Mouse (Mus musculus) embryo, embryonic 10 days (tissue): ENCODE results near the gene Capn13.
"Not testable (repeated sequence)": the region's sequence is repeated elsewhere in the genome, so short reads cannot be mapped to it uniquely, and the experiment has no call there.

Source experiments
- DNase-seq: peaks from one replicate; pipeline ENCODE4 v3.0.0-alpha.2; 2015; ENCODE audit warnings: low spot score

Gene Capn13

DNA sequence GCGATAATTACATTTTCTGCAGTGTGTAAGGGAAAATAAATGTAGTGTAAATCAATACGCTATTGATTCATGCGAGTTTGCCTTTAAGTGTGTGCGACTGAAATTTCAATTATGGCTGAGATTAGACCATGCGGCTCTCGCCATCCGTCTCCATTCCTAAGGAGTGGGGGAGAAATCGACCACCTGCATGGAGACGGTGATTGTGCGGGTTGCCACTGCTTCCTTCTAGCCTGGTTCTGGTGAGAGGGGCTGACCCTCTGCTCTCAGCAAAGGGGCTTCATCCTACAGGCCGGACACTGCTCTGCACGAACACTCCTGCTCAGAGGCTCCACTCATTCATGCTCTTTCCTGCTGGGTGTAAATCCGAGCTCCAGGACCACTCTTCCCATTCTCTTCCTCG is 58.0 kb downstream of the Capn13 start:
- no peak for DNase-seq

DNA sequence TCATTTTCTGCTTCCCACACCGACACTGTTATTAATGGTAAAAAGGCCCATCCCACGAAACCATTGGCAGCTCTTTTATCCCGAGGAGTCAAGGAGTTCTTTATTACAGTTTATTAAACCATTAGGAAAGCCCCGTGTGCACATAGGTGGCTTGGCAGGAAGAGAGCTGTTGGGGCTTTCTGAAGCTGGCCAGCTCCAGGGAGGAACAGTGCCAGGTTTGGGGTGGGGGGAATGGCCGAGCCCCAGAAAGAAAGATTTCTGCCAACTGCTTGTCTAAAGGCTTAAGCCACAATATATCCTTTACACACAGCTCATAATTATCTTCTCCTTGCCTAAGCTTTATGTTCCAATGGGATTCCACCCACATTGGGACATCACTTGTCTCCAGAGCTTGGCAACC is 71.6 kb downstream of the Capn13 start:
- no peak for DNase-seq

DNA sequence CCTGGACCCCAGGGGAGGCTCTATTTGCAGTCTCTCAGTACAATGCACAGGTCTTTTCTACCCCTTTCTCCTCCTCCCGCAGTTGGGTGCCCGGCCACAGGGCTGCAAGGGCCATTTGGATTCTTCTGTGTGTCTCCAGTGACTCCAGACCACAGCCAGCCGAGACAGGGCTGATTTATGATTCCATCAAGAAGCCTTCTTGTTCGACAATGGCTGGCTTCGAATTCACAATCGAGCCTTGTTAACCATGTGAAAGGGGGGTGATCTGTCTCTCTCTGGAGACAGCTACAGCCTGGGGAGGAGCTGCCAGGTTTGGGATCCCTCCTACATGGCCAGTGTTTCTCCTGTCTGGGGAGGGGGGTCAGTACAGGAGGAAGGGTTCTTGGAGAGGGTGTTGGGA is 75.4 kb downstream of the Capn13 start:
- peak; percentile 70 for DNase-seq

DNA sequence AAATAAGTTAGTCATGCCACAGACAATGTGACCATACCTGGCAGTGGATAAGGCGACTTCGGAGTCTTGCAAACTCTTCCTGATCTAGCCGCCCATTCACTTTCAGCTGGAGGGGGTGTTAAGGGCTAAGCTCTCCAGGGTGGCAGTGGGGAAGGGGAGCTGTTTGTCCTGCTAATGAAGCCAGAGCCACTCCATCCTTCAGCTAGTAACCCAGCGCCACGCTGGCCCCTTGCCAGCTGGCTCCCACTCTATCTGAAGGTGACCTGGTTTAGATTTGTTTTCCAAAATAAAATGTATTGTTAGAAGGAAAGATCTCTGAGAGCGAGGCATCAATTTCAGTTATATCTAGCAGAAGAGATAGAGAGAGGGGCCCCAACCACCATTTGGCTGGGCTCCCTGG is 75.9 kb downstream of the Capn13 start:
- no peak for DNase-seq

DNA sequence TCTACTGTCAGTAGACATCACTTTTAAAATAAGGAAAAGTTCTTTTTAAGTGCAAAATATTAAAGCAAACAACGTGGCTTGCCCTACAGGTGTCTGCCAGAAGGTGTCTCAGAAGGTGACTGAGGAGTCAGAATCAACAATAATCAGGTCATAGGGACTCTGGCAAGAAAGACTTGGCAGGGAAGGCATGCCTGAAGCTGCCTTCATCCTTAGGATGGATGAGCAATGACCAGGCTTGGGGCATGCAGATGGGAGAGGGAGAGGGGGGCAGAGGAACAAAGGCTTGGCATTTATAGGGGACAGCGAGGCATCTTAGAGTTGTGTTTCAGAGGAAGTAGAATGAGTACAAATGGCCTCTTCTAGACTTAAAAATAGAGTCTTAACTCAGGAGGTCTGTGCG is 76.7 kb downstream of the Capn13 start:
- no peak for DNase-seq

DNA sequence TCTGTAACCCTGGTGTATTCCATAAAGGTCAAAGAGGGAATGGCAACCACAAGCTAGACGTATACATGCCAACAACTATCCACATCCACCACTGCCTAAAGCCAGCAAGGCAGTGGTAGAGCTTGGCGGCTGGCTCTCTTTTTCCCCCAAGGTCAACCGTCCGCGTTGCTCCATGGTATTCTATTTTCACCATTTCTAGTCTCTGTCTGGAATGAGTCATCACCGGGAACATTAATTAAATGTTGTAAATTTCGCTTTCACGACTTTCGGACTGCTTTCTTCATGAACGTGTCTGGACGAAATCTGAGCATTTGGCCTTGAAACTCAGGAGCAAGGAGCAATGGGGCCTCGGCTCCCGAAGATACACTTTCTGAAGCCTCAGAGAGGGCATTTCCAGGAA is 85.9 kb downstream of the Capn13 start:
- no peak for DNase-seq

DNA sequence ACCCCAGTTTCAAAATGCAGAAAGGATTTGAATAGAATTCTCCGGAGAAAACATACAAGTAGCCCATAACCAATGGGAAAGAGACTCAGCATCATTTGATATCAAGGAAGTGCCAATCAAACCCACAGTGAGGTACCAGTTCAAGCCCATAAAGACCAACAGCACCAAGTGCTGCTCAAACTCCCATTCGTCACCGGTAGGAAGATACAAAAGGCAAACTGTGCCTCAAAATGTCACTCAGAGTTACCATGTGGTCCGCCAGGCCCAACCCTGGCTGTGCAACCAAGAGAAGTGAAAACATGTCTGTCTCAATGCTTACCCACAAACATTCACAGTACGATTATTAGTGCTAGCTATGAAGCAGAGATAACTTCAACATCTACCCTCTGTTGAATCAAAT is 89.2 kb downstream of the Capn13 start:
- DNase-seq = no peak

DNA sequence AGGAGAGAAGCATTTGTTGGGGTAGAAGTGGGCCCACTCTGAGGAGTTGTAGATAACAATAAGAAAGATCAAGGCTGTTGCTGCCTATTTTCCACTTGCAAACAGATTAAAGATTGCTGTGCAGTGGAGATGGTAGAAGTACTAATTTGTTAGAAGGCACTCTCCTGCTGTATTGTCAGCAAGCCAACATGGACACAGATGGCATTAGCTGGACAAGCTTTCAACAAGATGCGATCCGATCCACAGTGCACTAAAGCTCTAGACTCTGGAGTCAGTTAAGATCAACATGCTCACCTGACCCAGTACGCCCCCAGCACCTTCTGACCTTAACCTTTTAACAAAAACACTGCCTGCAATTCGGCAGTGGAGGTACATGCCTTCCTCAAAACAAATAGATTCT is 92.0 kb downstream of the Capn13 start:
- no peak for DNase-seq

DNA sequence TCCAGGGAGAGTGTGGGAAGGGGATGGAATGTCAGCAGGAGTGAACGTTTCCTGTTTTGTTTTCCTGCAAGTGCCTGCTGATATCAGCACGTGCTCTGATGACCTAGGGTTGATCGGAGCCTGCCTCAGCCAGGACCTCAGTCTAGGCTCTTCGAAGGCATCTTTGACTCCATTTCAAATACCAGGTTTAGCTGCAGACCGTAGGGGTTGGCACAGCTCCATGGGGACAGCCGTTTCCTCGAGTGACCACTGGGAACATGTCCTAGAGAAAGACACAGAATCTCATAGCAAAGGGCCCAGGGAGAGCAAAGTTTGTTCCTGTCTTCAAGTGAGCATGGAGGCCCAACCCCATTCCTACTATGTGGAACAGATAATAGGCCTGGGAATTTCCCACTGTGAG is 94.0 kb downstream of the Capn13 start:
- peak; percentile 24 for DNase-seq

DNA sequence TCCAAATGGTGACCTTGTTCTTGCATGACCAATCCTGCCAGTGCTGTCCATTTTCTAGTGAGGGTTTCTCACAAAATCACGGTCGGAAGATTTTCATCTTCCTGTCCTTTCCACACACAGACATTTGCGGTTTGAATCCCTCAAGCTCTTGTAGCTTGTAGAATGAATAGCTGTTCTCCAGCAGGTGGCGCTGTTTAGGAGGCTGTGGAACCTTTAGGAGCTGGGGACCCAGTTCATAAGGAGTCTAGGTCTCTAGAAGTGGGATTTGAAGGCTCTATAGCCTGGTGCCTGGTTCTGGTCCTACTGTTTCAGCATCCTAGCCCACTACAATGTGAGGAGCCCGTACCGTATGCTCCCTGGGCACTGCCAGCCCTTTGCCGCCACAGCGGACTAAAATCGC is 95.0 kb downstream of the Capn13 start:
- DNase-seq = peak; percentile 89

DNA sequence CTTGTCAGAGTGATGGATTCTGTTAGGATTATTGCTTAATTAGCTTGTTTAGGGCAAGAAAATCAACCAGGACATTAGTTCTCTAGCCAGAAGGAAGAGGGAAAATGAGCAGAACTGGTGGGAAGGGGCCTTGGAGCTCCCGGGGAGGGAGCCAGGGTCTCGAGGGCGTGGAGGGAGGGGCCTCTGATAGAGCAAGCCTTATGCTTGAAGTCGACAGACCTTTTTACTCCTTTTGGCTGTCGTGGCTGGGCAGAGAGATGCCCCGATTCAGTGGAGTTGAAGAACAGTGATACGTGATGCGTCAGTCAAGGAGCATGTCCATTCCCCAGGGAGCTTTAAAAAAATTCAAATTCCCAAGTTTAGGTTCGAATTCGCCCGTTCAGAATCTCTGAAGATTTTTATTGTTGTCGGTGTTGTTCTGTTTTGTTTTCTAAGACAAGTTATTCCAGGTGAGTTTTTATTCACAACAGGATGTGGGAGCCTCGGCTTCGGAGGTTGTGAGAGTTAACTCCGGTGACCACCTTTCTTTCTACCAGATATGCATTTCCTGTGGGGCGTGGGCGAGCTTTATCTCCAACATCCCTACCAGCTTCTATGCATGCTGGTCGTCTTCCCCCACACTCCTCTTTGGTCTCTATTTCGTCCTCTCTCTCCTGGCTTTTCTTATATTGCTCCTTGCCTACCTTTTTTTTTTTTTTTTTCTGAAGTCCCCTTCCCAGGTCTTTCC is 96.4 kb downstream of the Capn13 start:
- no peak for DNase-seq

DNA sequence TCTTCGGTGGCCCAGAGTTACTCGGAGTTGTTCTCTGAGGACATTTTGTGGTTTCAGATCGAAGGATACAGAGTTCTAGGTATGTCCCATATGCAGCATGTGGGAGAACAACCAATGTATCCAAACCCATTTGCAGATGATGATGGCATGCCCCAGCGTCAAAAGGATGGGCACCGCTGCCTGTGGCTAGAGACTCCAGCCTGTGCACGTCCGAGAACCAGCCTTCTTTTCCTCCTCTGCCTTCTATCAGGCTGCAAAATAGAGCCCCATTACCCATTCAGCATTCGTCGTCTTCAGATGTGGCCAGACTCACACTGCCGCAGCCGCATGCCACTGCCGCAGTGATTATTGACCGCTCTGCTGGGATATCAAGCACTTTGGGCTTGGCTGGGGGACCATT is 97.0 kb downstream of the Capn13 start:
- DNase-seq = peak; percentile 11

DNA sequence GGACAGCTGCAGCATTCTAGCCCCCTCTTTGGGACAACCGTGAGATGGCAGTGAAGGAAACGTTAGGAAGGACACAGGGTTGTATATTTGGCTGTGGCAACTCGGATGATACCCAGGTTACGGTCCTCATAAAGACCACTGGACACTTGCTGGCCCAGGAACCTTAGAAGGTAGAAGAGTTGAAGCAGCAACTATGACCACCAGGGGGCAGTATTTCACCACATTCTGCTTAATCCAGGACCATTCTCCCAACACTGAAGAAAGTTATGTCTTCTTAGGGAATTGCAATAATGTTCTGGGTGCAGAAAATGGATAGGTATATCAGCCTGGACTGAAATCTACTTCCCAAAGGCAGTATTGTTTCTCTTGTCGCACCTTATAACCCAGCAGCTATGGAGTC is 97.4 kb downstream of the Capn13 start:
- peak; percentile 89 for DNase-seq

DNA sequence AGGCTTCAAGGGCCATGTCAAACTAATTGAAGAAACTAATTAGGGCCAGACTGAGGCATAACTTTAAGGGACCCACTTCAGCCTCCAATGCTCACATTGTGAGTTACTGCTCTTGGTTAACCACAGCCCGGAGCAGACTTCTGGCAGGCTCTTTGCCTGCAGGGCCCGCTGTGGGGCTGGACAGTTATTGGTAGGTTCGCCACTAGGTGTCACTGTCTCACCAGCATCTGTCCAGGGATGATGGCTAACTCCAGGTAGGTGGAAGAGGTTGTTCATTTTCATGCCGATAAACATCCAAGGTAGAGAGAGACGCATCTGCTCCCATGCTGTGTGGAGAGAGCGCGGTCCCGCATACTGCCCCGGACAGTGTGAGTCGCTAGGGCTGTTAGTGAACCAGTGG is 98.6 kb downstream of the Capn13 start:
- peak; percentile 89 for DNase-seq

DNA sequence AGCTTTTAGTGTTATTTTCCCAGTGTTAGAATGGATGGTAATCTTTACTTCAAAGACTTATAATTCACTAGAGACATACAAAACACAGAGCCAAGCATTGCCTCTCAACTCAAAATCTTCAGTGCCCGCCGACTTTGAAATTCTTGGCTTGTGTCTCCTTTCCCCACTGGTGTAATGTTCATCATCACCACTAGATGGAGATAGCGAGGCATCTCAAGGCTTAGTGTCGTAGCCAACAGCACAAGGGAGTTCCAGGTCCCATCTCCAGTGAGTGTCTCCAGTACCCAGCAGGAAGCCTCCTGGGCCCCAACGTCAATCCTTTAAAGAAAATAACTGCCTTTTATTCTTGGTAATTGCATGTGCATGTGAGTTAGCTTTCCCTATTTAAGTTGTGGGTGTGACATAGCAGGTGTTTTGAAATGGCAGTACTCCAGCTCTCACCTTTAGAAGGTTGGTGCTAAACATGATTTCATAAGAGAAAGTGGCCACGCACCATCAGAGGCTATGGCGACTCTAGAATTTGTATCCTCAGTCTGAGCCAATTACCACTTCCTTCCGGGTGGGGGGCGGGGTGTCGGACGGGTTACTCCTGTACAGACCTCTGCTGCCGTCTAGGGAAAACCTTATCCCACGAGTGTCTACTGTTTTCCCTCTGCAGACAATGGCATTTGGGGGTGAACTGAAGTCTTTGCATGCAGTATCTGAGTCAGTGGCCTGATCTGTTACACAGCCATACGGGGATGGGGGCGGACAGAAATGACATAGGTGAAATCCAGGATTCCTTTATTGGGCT is 99.2 kb downstream of the Capn13 start:
- DNase-seq = peak; percentile 90

DNA sequence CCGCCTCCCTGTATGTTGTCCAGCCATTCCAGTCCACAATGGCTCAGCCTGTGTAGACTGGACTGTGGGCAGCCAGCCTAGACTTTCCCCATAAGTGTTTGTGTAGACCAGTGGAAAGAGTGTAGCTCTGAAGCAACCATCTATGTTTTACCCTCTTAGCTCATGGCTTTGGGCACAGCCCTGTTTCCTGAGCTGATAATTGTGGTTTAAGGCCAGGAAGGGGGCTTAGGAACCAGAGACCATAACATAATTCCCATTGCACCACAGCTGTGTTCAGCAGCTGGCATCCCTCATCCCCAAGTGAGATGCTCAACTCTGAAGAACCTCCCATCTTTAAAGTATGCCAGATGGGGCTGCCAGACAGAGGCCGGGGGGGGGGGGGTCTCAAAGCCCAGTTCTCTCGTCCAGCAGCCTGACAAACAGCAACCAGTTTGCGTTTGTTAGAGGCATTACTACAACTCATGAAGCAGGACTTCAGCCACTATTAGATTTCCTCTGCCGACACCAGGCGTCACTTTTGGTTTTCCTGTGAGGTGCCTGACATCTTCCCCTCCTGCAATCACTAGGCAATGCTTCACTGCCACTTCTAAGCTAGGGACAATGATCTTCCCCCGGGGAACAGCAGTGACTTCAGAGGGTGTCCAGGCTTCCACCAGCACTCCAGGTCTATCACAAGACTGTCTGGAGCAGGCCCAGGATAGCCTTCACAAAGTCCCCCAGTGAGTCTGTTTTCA is 100.4 kb downstream of the Capn13 start:
- DNase-seq = no peak

DNA sequence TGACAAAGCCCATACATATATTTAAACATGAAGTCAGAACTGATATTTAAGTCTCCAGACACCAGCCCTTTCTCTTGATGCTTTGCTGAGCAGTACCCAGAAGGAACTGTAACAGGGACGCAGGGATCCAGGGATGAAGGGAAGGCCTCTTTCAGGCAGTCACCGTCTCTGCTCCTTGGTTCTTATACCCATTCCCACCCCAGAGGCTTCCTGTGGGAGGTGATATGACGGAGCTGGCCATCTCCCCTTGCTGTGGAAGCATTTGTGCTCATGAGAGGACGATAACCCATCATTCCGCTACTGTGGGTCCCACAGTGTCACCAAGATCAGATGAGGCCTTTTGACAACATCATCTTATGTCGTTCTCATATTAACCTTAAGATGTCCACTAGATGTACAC is 101.7 kb downstream of the Capn13 start:
- no peak for DNase-seq

DNA sequence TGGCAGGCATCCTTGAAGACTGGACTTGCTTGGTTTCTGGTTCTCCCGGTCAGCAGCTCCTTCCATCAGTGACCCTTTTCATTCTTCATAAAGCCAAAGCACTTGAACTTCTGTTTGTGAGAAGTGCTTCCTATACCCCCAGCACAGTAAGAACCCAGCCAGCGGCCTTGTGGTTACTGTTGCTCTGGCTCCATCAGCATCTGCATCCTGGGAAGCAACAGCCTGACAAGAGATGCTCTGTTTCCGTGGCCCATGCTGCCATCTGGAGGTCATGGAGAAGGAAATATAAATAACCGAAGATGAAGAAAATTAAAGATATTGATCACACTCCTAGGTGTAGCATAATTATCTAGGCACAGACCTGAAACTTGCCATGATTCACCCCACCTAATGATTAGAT is 103.8 kb downstream of the Capn13 start:
- peak; percentile 83 for DNase-seq

DNA sequence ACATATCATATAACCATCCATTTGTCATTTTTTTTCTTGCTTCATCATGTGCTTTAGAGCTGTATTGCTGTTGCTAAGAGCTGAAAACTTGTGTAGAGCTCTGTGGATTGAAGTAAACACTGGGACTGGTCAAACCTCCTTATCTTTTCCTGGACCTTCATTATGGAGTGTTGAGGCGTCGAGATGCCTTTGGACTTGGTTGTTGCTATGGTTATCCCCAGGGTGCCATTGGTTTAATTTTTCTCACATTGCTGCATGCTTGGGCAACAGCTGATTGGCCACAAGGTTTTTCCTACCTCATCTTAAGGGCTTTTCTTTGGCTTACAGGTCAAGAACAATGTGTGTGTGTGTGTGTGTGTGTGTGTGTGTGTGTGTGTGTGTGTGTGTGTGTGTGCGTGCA is 107.4 kb downstream of the Capn13 start:
- no peak for DNase-seq

DNA sequence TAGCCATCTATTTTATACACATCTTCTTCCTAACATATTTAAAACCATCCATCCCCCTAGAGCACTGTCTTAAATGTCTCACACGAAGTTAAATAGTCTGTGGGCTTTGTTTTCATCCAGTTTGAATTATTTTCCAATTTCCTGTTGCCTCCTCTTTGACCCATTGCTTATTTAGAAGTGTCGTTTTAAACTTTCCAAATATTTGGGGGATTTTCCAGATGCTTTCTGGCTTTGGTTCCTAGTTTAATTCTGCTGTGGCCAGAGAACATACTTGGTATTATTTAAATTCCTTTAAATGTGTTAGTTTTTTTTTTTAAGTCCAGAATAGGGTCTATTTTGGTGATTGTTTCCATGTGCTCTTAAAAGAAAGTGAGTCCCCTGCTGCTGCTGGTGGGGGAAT is 116.4 kb downstream of the Capn13 start:
- DNase-seq = no peak

DNA sequence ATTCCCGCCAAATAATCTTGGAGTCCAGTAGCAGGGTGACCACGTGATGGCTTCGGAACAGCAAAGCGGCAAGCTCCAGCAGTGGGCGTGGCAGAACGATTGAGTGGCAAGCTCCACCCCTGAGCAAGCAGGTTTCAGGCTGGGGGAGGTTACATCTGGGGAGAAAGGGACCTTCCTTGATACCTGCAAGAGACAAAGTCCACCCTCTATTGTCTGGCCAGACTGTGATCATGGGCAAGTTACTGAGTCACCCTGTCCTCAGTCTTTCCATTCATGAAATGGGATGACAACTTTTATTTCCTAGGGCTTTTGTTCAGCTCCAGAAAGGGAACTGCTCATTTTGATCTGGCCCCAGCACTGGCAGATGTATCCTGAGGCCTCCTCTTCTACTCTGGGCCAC is 118.0 kb downstream of the Capn13 start:
- DNase-seq = not testable (repeated sequence)

DNA sequence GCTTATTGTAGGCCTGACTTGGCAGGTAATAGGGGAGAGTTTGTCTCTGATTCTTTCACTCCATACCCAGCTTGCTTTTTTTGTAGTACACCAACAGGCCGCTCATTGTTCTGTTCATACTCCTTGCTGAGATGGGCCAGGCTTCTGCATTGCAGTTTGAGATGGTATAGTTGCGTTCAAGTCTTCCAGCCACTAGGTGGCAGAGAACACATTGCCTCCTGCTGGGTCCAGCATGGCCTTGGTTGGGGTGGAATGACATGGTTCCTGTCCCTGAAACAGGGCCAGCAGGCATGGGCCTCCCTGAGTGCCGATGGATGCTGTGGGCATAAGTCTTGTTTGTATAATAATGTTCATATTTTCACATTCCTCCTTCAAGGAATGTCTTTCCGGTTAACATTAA is 122.9 kb downstream of the Capn13 start:
- no peak for DNase-seq

DNA sequence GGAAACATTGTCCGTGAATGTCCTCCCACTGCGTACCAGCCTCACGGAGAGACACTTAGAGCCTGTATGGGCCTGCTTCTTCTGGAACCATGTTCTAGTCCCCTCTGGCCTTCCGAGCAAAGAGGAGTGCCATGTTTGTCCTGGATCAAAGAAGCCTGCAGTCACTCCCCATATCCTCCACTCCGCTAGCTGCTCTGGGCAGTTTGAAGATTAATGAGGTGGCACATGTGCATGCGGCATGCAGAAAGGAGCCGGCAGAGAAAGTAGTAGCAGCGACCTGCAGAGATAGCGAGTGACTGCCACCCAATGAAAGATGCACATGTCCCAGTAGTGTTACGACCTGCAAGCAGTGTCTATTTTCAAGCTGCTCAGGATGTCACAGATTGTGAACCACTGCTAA is 125.6 kb downstream of the Capn13 start:
- DNase-seq = no peak
